Mouse (Mus musculus) forebrain, embryonic 16.5 days (tissue): ENCODE data around the gene Foxg1. TPM values are rescaled to one million over a fixed set of nuclear protein-coding genes. Genes with fewer than 3 reads are reported as not detected.

Source experiments
- ATAC-seq: fragments of 200-750 bp; cut with Nextera tagmentation; 2 replicates; pipeline ENCODE4 v1.8.0; 2017; ENCODE audit warnings: mild to moderate bottlenecking, moderate library complexity
- H3K27ac ChIP-seq: fragments of 300-500 bp; sonication (generic); 2 replicates; pipeline ENCODE4 v1.5.1; 2014; ENCODE audit warnings: low read length, control low read depth
- H3K27me3 ChIP-seq: fragments of 300-500 bp; sonication (generic); replicated peaks from 2 replicates; pipeline ENCODE4 v1.6.1; 2014; ENCODE audit warnings: low read length; ENCODE audit not compliant: control insufficient read depth, insufficient read depth
- H3K36me3 ChIP-seq: fragments of 300-500 bp; sonication (generic); 2 replicates; pipeline ENCODE4 v1.6.1; 2014; ENCODE audit not compliant: control insufficient read depth, insufficient read depth
- H3K4me1 ChIP-seq: fragments of 300-500 bp; sonication (generic); replicated peaks from 2 replicates; pipeline ENCODE4 v1.6.1; 2014; ENCODE audit warnings: low read length; ENCODE audit not compliant: control insufficient read depth, insufficient read depth
- H3K4me2 ChIP-seq: fragments of 300-500 bp; sonication (generic); 2 replicates; pipeline ENCODE4 v1.6.1; 2014; ENCODE audit warnings: mild to moderate bottlenecking, low read length, control low read depth
- H3K4me3 ChIP-seq: fragments of 300-500 bp; sonication (generic); replicated peaks from 2 replicates; pipeline ENCODE4 v1.5.1; 2014; ENCODE audit warnings: mild to moderate bottlenecking, low read length, control low read depth
- H3K9ac ChIP-seq: fragments of 300-500 bp; sonication (generic); replicated peaks from 2 replicates; pipeline ENCODE4 v1.6.1; 2014; ENCODE audit warnings: low read depth, low read length, control low read depth
- H3K9me3 ChIP-seq: fragments of 300-500 bp; sonication (generic); 2 replicates; pipeline ENCODE4 v1.6.1; 2016; ENCODE audit warnings: low read length; ENCODE audit not compliant: control insufficient read depth
- WGBS: fragments of 180-500 bp; shearing (Covaris S2); extraction: QIAGEN DNeasy Blood & Tissue Kit; methylation state at CpG from one replicate; pipeline ENCODE4 v1.1.7; 2014; 5-methylcytosine and 5-hydroxymethylcytosine counted together
- polyA plus RNA-seq: library from polyadenylated mRNA; unstranded; fragments of >200 nt; fragmentation: Nextera tagmentation; extraction: Ambion mirVana; gene quantifications from 2 replicates; pipeline ENCODE4 v1.2.1, GENCODE M21; 2015

Foxg1 gene
- polyA plus RNA-seq, 1 experiment from 2014 or later = 92.9 TPM

- ATAC-seq = peak; percentile 10
- no peaks in the 10 kb centered on the region for H3K9me3 ChIP-seq
- peak overlapping the region; percentile 100 for H3K27ac ChIP-seq
- peak overlapping the region; percentile 80 for H3K4me3 ChIP-seq
- WGBS = under 1% methylated on average over 58 of the region's 66 CpGs
- no peak overlapping the region; the same call in 1 of the 2 replicates for H3K4me2 ChIP-seq
- H3K4me1 ChIP-seq = peaks cover 8% of the 10 kb centered on the region
- no peaks in the 10 kb centered on the region for H3K27me3 ChIP-seq
- H3K9ac ChIP-seq = peak overlapping the region; percentile 98
- 0 out of 2 replicates have a peak, but pooled peaks cover 2% of the 10 kb centered on the region for H3K36me3 ChIP-seq
These were observed 1.9 kb downstream of the Foxg1 start for GRCm38 (mm10) chr12:49384295-49384875.

- Histone ChIP-seq H3K36me3 (0 out of 2 replicates have a peak, but pooled peaks cover 2% of the 10 kb centered on the region), H3K27ac (peak within 1 kb of the TSS; percentile 100), H3K27me3 (no peaks in the 10 kb centered on the region), H3K4me3 (peak within 1 kb of the TSS; percentile 80), H3K9me3 (no peaks in the 10 kb centered on the region), H3K4me1 (peaks cover 2% of the 10 kb centered on the region), H3K9ac (peak within 1 kb of the TSS; percentile 98), H3K4me2 (no peak within 1 kb of the TSS; the same call in 1 of the 2 replicates)
- ATAC-seq = no peak
- WGBS = under 1% methylated on average over 71 of the region's 75 CpGs
These were observed 2.6 kb downstream of the Foxg1 start, which contains the start of gene Gm43517 for GRCm38 (mm10) chr12:49384876-49385630. Gene Gm43517 (plus strand): TSS chr12:49385174.

GRCm38 (mm10) chr12:49385631-49385990 lies 3.2 kb downstream of the Foxg1 start:
- H3K27me3 ChIP-seq = no peaks in the 10 kb centered on the region
- H3K4me3 ChIP-seq = peak overlapping the region; percentile 80
- H3K4me2 ChIP-seq = no peak overlapping the region
- WGBS = under 1% methylated on average over 23 of the region's 23 CpGs
- H3K36me3 ChIP-seq = 0 out of 2 replicates have a peak, but pooled peaks cover 2% of the 10 kb centered on the region
- H3K27ac ChIP-seq = peak overlapping the region; percentile 100
- H3K9me3 ChIP-seq = no peaks in the 10 kb centered on the region
- no peak for ATAC-seq
- H3K9ac ChIP-seq = peak overlapping the region; percentile 98
- H3K4me1 ChIP-seq = no peaks in the 10 kb centered on the region

GRCm38 (mm10) chr12:49386081-49386805 lies 3.8 kb downstream of the Foxg1 start:
- H3K4me3 ChIP-seq = peak overlapping the region; percentile 80

GRCm38 (mm10) chr12:49387856-49388598 lies 5.6 kb downstream of the Foxg1 start:
- peak overlapping the region; percentile 80 for H3K9ac ChIP-seq
- peak overlapping the region; percentile 91 for H3K27ac ChIP-seq
- ATAC-seq = no peak
- no peaks in the 10 kb centered on the region for H3K27me3 ChIP-seq
- WGBS = 3% methylated on average over 2 of the region's 2 CpGs
- no peaks in the 10 kb centered on the region for H3K4me1 ChIP-seq
- H3K36me3 ChIP-seq = 0 out of 2 replicates have a peak, but pooled peaks cover 2% of the 10 kb centered on the region
- peak overlapping the region; percentile 69 for H3K4me3 ChIP-seq
- peak overlapping the region; percentile 53 for H3K4me2 ChIP-seq
- no peaks in the 10 kb centered on the region for H3K9me3 ChIP-seq

More at GRCm38 (mm10) chr12:49386081-49386805, 3.8 kb downstream of the Foxg1 start:
- Histone ChIP-seq H3K9ac (peak overlapping the region; percentile 98), H3K36me3 (0 out of 2 replicates have a peak, but pooled peaks cover 2% of the 10 kb centered on the region), H3K4me1 (no peaks in the 10 kb centered on the region), H3K9me3 (no peaks in the 10 kb centered on the region), H3K27ac (peak overlapping the region; percentile 100), H3K4me2 (no peak overlapping the region), H3K27me3 (no peaks in the 10 kb centered on the region)
- WGBS = 2% methylated on average over 10 of the region's 10 CpGs
- no peak for ATAC-seq

GRCm38 (mm10) chr12:49389666-49390065 lies 7.2 kb downstream of the Foxg1 start:
- WGBS = 3% methylated on average over 5 of the region's 5 CpGs
- H3K36me3 ChIP-seq = 0 out of 2 replicates have a peak, but pooled peaks cover 2% of the 10 kb centered on the region
- peak overlapping the region; percentile 78 for H3K4me2 ChIP-seq
- no peaks in the 10 kb centered on the region for H3K27me3 ChIP-seq
- no peak for ATAC-seq
- peak overlapping the region; percentile 93 for H3K27ac ChIP-seq
- no peaks in the 10 kb centered on the region for H3K4me1 ChIP-seq
- H3K9me3 ChIP-seq = no peaks in the 10 kb centered on the region
- peak overlapping the region; percentile 95 for H3K9ac ChIP-seq
- H3K4me3 ChIP-seq = peak overlapping the region; percentile 46

- ATAC-seq = peak; percentile 14; the same call in 1 of the 2 replicates
- Histone ChIP-seq H3K9me3 (no peaks in the 10 kb centered on the region), H3K36me3 (0 out of 2 replicates have a peak, but pooled peaks cover 2% of the 10 kb centered on the region), H3K4me1 (no peaks in the 10 kb centered on the region), H3K9ac (peak overlapping the region; percentile 95), H3K27me3 (no peaks in the 10 kb centered on the region), H3K4me2 (peak overlapping the region; percentile 78), H3K4me3 (peak overlapping the region; percentile 46), H3K27ac (peak overlapping the region; percentile 93)
- 1% methylated on average over 13 of the region's 13 CpGs for WGBS
These were observed 7.8 kb downstream of the Foxg1 start for GRCm38 (mm10) chr12:49390257-49390656.

GRCm38 (mm10) chr12:49390926-49391304 lies 8.5 kb downstream of the Foxg1 start:
- Histone ChIP-seq H3K27ac (peak overlapping the region; percentile 93), H3K4me2 (peak overlapping the region; percentile 78), H3K27me3 (no peaks in the 10 kb centered on the region), H3K36me3 (no peaks in the 10 kb centered on the region), H3K9me3 (no peaks in the 10 kb centered on the region), H3K4me3 (peak overlapping the region; percentile 46), H3K9ac (peak overlapping the region; percentile 95), H3K4me1 (no peaks in the 10 kb centered on the region)
- peak; percentile 22 for ATAC-seq
- 0% methylated on average over 9 of the region's 9 CpGs for WGBS
